Mouse (Mus musculus) intestine, embryonic 14.5 days (tissue): ENCODE measurements around the gene Lix1. TPM values are rescaled to one million over a fixed set of nuclear protein-coding genes. Genes with fewer than 3 reads are reported as not detected.

Experiments
- ATAC-seq: fragments of 200-750 bp; cut with Nextera tagmentation; replicated peaks from 2 replicates; pipeline ENCODE4 v1.8.0; 2017; ENCODE audit warnings: low read depth, moderate number of reproducible peaks, moderate TSS enrichment, moderate library complexity; ENCODE audit not compliant: low FRiP score, low TSS enrichment
- DNase-seq: peaks from one replicate; pipeline ENCODE4 v3.0.0-alpha.2; 2018; ENCODE audit warnings: low spot score
- H3K27ac ChIP-seq: fragments of 300-500 bp; sonication (generic); 2 replicates; pipeline ENCODE4 v1.5.1; 2014; ENCODE audit warnings: low read depth, mild to moderate bottlenecking, control low read depth
- H3K27me3 ChIP-seq: fragments of 300-500 bp; sonication (generic); replicated peaks from 2 replicates; pipeline ENCODE4 v1.6.1; 2014; ENCODE audit warnings: low read length, control low read depth; ENCODE audit not compliant: control insufficient read depth, insufficient read depth
- H3K36me3 ChIP-seq: fragments of 300-500 bp; sonication (generic); 2 replicates; pipeline ENCODE4 v1.6.1; 2014; ENCODE audit warnings: low read length, control low read depth; ENCODE audit not compliant: control insufficient read depth, insufficient read depth
- H3K4me1 ChIP-seq: fragments of 300-500 bp; sonication (generic); replicated peaks from 2 replicates; pipeline ENCODE4 v1.6.1; 2014; ENCODE audit warnings: low read length, control low read depth, mixed read lengths; ENCODE audit not compliant: control insufficient read depth, insufficient read depth
- H3K4me2 ChIP-seq: fragments of 300-500 bp; sonication (generic); 2 replicates; pipeline ENCODE4 v1.6.1; 2014; ENCODE audit warnings: low read length
- H3K4me3 ChIP-seq: fragments of 300-500 bp; sonication (generic); 2 replicates; pipeline ENCODE4 v1.5.1; 2014; ENCODE audit warnings: low read depth, low read length, control low read depth, mixed read lengths
- H3K9ac ChIP-seq: fragments of 300-500 bp; sonication (generic); 2 replicates; pipeline ENCODE4 v1.6.1; 2014; ENCODE audit warnings: mild to moderate bottlenecking, low read length
- H3K9me3 ChIP-seq: fragments of 300-500 bp; sonication (generic); 2 replicates; pipeline ENCODE4 v1.6.1; 2016; ENCODE audit warnings: low read length, control low read depth; ENCODE audit not compliant: control insufficient read depth
- WGBS: fragments of 180-500 bp; shearing (Covaris S2); extraction: QIAGEN DNeasy Blood & Tissue Kit; methylation state at CpG from one replicate; pipeline ENCODE4 v1.1.7; 2014; 5-methylcytosine and 5-hydroxymethylcytosine counted together
- polyA plus RNA-seq: library from polyadenylated mRNA; unstranded; fragments of >200 nt; fragmentation: Nextera tagmentation; extraction: Ambion mirVana; gene quantifications from 2 replicates; pipeline ENCODE4 v1.2.1, GENCODE M21; 2014

Lix1 gene
- polyA plus RNA-seq, 1 experiment from 2014 or later = 4.1 TPM

DNA sequence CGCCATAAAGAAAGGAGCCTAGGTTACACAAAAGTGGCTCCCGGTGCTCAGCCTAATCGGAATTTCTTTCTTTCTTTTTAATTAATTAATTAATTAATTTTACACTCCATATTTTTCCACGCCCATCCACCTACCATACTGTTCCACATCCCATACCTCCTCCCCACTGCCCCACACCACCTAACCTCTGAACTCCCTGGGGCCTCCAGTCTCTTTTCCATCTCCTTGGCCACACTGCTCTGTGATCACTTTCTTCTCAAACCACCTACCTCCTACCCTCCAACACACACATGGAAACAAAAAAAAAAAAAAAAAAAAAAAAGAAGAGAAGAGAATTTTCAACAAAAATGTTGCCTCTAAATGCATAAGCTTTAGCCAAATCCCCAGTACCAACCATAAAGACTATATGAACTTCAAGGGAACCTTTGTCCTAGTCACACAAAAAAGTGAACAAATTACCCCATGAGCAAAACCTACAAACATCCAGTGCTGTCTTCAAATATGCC is 22.9 kb downstream of the Lix1 start:
- Histone ChIP-seq H3K36me3 (no peaks in the 10 kb centered on the region), H3K4me3 (no peak overlapping the region), H3K4me2 (no peak overlapping the region), H3K4me1 (no peaks in the 10 kb centered on the region), H3K27me3 (no peaks in the 10 kb centered on the region), H3K9ac (no peak overlapping the region), H3K9me3 (no peaks in the 10 kb centered on the region), H3K27ac (no peak overlapping the region)
- ATAC-seq = no peak
- WGBS = 75% methylated on average over 4 of the region's 4 CpGs
- DNase-seq = no peak

DNA sequence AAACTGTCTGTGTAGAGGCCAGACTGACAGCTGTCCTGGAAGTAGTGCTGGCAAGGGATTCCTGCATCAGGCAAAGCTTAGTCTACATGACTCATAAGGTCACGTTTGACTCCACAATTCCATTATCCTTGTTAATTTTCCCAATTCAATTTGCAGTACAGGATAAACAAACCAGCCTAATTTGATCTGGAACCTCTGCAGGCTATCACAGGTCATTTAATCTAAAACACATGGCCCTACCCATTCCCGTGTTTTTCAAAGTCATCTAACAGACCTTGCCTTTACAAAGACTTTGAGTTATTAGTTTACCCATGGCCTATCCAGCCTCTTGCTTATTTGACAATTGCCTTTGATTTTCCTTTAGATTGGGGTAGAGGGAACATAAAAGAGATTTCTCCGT is 23.4 kb downstream of the Lix1 start:
- H3K27me3 ChIP-seq = no peaks in the 10 kb centered on the region
- H3K4me3 ChIP-seq = no peak overlapping the region
- H3K36me3 ChIP-seq = no peaks in the 10 kb centered on the region
- no peak overlapping the region for H3K27ac ChIP-seq
- DNase-seq (no peak), ATAC-seq (no peak)
- WGBS = 38% methylated on average over 3 of the region's 3 CpGs
- no peaks in the 10 kb centered on the region for H3K9me3 ChIP-seq
- H3K4me2 ChIP-seq = no peak overlapping the region
- no peak overlapping the region for H3K9ac ChIP-seq
- no peaks in the 10 kb centered on the region for H3K4me1 ChIP-seq

DNA sequence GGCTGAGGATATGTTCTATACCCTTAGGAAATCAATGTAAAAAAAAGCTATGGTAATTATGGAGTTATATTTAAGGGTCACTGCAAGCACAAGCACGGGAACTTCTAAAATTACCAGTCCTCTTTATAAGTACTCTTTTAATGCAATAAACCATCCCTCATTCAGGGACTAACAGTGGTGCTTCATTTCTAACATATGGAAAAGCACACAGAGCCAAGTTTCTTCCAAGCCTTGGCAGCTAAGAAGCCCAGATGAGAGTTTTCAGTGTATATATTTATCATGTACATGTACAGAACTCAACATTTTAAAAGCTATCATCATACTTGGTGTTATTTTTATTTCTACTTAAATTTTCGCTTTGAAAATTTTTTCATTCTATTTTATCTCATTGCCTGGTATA is 26.4 kb downstream of the Lix1 start:
- DNase-seq (no peak), ATAC-seq (no peak)
- no peaks in the 10 kb centered on the region for H3K36me3 ChIP-seq
- H3K9me3 ChIP-seq = no peaks in the 10 kb centered on the region
- 52% methylated on average over 2 of the region's 2 CpGs for WGBS
- no peaks in the 10 kb centered on the region for H3K27me3 ChIP-seq
- no peak overlapping the region for H3K9ac ChIP-seq
- H3K4me1 ChIP-seq = no peaks in the 10 kb centered on the region
- H3K4me2 ChIP-seq = no peak overlapping the region
- no peak overlapping the region for H3K4me3 ChIP-seq
- H3K27ac ChIP-seq = no peak overlapping the region

DNA sequence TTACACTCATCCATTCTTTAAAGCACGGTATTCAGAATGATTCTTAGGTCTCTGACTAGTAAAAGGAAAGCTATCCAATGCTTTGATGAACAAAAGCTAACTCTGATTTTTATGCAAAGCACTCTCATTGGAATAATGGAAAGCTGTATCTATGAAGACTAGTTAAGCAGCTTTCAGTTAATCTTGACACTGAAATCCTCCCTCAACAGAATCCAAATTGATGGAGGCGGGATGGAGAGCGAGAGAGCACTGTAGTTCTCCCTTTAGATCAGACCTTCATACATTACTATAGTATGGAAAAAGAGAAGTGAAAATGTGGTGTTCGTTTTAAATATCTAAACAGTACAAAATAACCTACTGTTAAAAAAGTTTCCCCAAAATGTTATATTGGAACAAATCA is 31.2 kb downstream of the Lix1 start:
- no peaks in the 10 kb centered on the region for H3K36me3 ChIP-seq
- ATAC-seq (no peak), DNase-seq (no peak)
- H3K4me1 ChIP-seq = no peaks in the 10 kb centered on the region
- H3K4me2 ChIP-seq = no peak overlapping the region
- H3K27me3 ChIP-seq = no peaks in the 10 kb centered on the region
- no peak overlapping the region for H3K9ac ChIP-seq
- no peak overlapping the region for H3K27ac ChIP-seq
- no peaks in the 10 kb centered on the region for H3K9me3 ChIP-seq
- 77% methylated on average over 4 of the region's 4 CpGs for WGBS
- no peak overlapping the region for H3K4me3 ChIP-seq

DNA sequence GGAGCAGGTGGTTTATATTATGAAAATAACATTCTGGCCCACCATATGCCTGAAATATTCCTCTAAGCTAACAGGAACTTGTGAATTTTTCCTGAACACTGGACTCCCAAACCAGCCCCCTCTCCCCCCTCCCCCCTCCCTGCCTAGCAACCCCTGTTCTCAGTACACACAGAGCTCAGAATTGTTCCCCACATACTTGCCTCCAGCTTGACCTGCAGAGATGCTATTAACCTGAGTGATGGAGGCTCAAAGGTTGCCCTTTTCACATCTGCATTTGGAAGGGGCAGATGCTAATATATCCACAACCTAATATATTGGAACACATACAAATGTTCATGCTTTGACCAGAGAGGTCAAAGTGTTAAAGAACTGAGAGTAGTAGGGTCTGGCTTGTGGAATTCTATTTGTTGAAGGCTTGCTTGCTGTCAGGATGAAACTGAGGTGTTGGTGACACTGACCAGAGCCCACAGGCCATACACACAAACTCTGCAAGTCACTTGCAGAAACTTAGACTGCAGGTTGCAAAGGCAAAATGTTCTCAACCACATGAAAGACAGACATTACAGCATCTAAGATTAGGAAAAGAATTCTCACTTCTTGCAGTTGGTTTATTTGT is 36.2 kb downstream of the Lix1 start:
- Histone ChIP-seq H3K4me3 (no peak overlapping the region), H3K4me1 (no peaks in the 10 kb centered on the region), H3K27me3 (no peaks in the 10 kb centered on the region), H3K36me3 (no peaks in the 10 kb centered on the region), H3K27ac (no peak overlapping the region), H3K9ac (no peak overlapping the region), H3K4me2 (no peak overlapping the region), H3K9me3 (no peaks in the 10 kb centered on the region)
- ATAC-seq = no peak
- DNase-seq = no peak

DNA sequence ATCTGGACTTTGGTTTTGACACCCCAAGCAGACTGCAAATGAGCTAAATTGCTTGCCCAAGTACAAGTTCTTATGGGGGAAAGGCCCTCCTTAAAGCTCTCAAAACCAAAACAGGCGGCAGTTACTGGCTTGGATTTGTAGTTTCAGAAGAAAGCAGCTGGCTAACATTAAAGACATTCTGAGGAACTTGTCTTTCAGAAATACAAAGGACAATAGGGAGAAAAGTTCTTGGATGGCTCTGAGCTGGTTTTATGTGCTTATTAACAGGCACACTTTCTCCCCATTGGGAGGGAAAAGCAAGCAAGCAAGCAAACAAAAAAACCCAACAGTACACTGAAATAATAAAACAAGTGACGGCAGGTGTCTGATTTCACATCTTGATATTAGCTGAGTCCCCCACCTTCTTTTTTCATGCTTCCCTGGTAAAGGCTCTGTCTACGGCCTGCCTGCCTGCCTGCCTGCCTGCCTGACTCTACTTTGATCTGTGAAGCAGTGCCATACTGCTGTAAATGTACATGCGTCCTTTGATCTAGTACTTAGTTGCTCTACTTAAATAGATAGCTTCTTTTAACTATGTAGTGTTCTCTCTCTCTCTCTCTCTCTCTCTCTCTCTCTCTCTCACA is 39.5 kb downstream of the Lix1 start:
- no peak overlapping the region for H3K27ac ChIP-seq
- no peak for DNase-seq
- no peak for ATAC-seq
- no peak overlapping the region for H3K4me2 ChIP-seq
- no peaks in the 10 kb centered on the region for H3K4me1 ChIP-seq
- no peak overlapping the region for H3K9ac ChIP-seq
- no peaks in the 10 kb centered on the region for H3K9me3 ChIP-seq
- H3K27me3 ChIP-seq = no peaks in the 10 kb centered on the region
- H3K36me3 ChIP-seq = no peaks in the 10 kb centered on the region
- WGBS = 61% methylated on average over 4 of the region's 4 CpGs
- H3K4me3 ChIP-seq = no peak overlapping the region

DNA sequence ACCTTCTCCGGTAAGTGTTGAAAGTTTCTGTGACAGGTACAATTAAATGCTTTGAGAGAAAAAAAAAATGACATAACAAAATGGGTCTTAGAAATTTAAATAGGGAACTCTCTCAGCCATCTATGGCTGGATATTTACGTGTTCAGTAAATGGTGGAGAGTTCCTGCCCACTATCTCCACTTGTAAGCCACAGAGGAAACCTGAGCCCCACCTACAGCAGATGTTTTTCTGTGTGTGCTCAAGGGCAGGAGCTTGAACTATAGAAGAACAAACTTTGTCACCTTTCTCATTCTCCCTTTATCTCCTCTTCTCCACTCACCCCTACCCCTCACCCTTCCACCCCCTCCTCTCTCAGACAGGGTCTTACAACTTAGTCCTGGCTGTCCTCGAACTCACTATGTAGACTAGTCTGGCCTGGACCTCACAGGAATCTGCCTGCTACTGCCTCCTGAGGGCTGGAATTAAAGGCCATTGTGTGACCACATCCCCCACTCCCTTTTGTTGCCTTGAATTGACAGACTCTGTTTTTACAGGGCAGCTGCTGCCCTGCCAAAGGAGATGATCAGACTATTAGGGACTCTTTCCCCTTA is 41.9 kb downstream of the Lix1 start:
- H3K27me3 ChIP-seq = no peaks in the 10 kb centered on the region
- DNase-seq (no peak), ATAC-seq (no peak)
- H3K9me3 ChIP-seq = no peaks in the 10 kb centered on the region
- WGBS = 70% methylated on average over 3 of the region's 3 CpGs
- H3K36me3 ChIP-seq = no peaks in the 10 kb centered on the region
- peaks cover 9% of the 10 kb centered on the region for H3K4me1 ChIP-seq
- H3K4me2 ChIP-seq = no peak overlapping the region
- H3K9ac ChIP-seq = no peak overlapping the region
- H3K4me3 ChIP-seq = no peak overlapping the region
- H3K27ac ChIP-seq = no peak overlapping the region

DNA sequence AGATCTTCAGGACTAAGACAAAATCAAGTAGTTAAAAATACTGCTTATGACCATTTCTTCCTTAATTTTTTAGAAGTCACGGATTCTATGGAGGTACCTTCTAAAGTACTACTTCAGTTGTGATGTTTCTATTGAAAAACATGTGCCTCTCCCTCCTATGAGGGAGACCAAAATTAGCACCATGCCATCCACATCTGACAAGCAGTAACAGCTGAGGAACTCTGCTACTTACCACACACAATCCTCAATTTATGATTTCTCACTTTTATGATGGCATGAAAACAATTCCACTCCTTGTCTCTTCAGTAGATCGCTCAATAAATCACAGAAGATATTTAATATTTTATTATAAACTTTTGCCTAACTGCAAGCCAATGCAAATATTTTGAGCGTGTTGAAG is 44.2 kb downstream of the Lix1 start:
- Histone ChIP-seq H3K4me3 (no peak overlapping the region), H3K27me3 (no peaks in the 10 kb centered on the region), H3K27ac (no peak overlapping the region), H3K9me3 (no peaks in the 10 kb centered on the region), H3K9ac (no peak overlapping the region), H3K4me2 (no peak overlapping the region), H3K36me3 (no peaks in the 10 kb centered on the region), H3K4me1 (peaks cover 12% of the 10 kb centered on the region)
- ATAC-seq = no peak
- no peak for DNase-seq
- 88% methylated on average over 3 of the region's 3 CpGs for WGBS

DNA sequence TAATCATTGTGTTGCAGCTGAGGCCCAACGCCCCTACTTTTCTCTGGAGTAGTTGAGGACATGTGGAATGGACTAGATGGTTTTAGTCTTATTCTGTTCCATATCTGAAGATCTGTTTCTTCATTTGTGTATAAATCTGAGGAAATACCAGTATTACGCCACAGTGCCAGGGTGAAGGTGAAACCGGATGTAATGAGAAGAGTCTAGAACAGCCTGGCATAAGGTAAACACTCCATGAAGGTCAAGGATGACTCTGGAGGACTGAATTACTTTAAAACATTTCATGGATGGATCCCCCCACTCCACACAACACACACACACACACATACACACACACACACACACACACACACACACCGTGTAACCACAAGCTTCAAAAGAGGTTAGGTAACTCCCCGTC is 45.3 kb downstream of the Lix1 start:
- no peak overlapping the region for H3K9ac ChIP-seq
- no peak overlapping the region for H3K4me2 ChIP-seq
- H3K27me3 ChIP-seq = no peaks in the 10 kb centered on the region
- no peak for DNase-seq
- peaks cover 12% of the 10 kb centered on the region for H3K4me1 ChIP-seq
- WGBS = 65% methylated on average over 5 of the region's 5 CpGs
- H3K27ac ChIP-seq = no peak overlapping the region
- ATAC-seq = no peak
- H3K9me3 ChIP-seq = no peaks in the 10 kb centered on the region
- H3K36me3 ChIP-seq = no peaks in the 10 kb centered on the region
- no peak overlapping the region for H3K4me3 ChIP-seq
